In the genomic region with DNA sequence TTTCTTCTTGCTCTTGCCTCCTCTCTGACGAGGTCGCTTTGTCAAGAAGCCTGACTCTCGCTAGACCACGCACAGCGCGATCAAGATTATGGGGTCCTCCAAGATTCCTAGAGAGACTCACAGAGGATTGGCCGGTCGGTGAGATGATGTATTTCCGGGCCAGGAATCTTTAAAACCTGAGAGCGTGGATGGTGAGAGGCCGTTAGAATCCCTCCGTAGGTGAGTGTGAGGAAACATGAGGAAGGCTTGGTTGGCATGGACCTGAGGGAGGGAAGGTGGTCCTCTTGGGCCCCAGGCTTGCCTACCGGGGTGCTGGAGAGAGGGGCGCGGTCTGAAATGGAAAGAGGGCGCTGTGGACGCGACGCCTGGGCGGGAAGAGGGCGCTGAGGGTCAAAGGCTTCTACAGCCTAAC, we compare ENCODE assay signal across 9 mouse cellular contexts. TPM values are rescaled to one million over a fixed set of nuclear protein-coding genes. Genes with fewer than 3 reads are reported as not detected.
DNase-seq lines count a peak whose midpoint lies in the region; ATAC-seq and TF ChIP-seq lines count a peak whose summit lies in the region.
"Had no signal": no experiment of that assay in that cellular context is flagged by ENCODE, and none has a peak within 500 bp of the region (broad histone marks: within the 10 kb centered on the region; RNA-seq: fewer than 3 reads in every experiment).

No protein-coding gene starts in this region.

- H3K4me3 ChIP-seq in hindbrain, postnatal 0 days (ENCODE audit: low read length), result peak overlapping the region; percentile 38
- peak overlapping the region; percentile 47 for H3K4me3 ChIP-seq in midbrain, embryonic 16.5 days (ENCODE audit: low read depth, low read length)

- H3K36me3 ChIP-seq in hindbrain, postnatal 0 days (ENCODE audit: insufficient read depth, low read length), result no peaks in the 10 kb centered on the region
- H3K36me3 ChIP-seq in midbrain, embryonic 16.5 days (ENCODE audit: control insufficient read depth, insufficient read depth, low read length), result no peaks in the 10 kb centered on the region

- no peaks in the 10 kb centered on the region for H3K27me3 ChIP-seq in hindbrain, postnatal 0 days (ENCODE audit: insufficient read depth, low read length)
- H3K27me3 ChIP-seq in midbrain, embryonic 16.5 days (ENCODE audit: control insufficient read depth, insufficient read depth, low read depth, low read length), result no peaks in the 10 kb centered on the region

- no peaks in the 10 kb centered on the region; the same call in 1 of the 2 replicates for H3K4me1 ChIP-seq in hindbrain, postnatal 0 days (ENCODE audit: insufficient read depth, low read length)
- no peaks in the 10 kb centered on the region for H3K4me1 ChIP-seq in midbrain, embryonic 16.5 days (ENCODE audit: control insufficient read depth, insufficient read depth, low read length)

- peak overlapping the region; percentile 25; the same call in 1 of the 2 replicates for H3K9ac ChIP-seq in hindbrain, postnatal 0 days (replicated peaks; ENCODE audit: low read length)
- peak overlapping the region; percentile 55 for H3K9ac ChIP-seq in midbrain, embryonic 16.5 days (ENCODE audit: low read depth, low read length)

- TF ChIP-seq CTCF in hindbrain, postnatal 0 days (IDR thresholded peaks at IDR 0.05; ENCODE audit: low read depth), result no peak

- ATAC-seq in hindbrain, postnatal 0 days, result peak; percentile 79
- ATAC-seq in midbrain, embryonic 16.5 days, result peak; percentile 81

- no peaks in the 10 kb centered on the region for H3K9me3 ChIP-seq in hindbrain, postnatal 0 days (ENCODE audit: low read length)
- no peaks in the 10 kb centered on the region for H3K9me3 ChIP-seq in midbrain, embryonic 16.5 days (replicated peaks; ENCODE audit: control insufficient read depth, low read length, poor library complexity, severe bottlenecking)

- 61% methylated on average over 21 of the region's 21 CpGs for WGBS in hindbrain, postnatal 0 days
- 62% methylated on average over 21 of the region's 21 CpGs for WGBS in midbrain, embryonic 16.5 days

- H3K27ac ChIP-seq in hindbrain, postnatal 0 days, result peak overlapping the region; percentile 37; the same call in 1 of the 2 replicates
- H3K27ac ChIP-seq in midbrain, embryonic 16.5 days (ENCODE audit: low read length), result peak overlapping the region; percentile 66

- H3K4me2 ChIP-seq in hindbrain, postnatal 0 days (ENCODE audit: low read depth, low read length), result peak overlapping the region; percentile 53
- H3K4me2 ChIP-seq in midbrain, embryonic 16.5 days (ENCODE audit: low read length), result peak overlapping the region; percentile 54

- DNase-seq in cerebellum, adult 9-11 months, result peak; percentile 13
- no peak for DNase-seq in cerebellum, adult 8-10 months
- DNase-seq in thymus, postnatal 0 days (ENCODE audit: low spot score), result peak; percentile 46
- no peak for DNase-seq in thymus, adult 18-20 months
- peak; percentile 71 for DNase-seq in hindbrain, postnatal 0 days (ENCODE audit: low spot score)
- DNase-seq in spleen, postnatal 36 days (ENCODE audit: low spot score in 2 of 2), result no peak
- no peak for DNase-seq in gastrocnemius, postnatal 25 days

RNA-seq across cellular contexts. Expression of a gene that starts 12.8 kb away (rescaled TPM):
- 0.31 and 0.57 TPM in 2 replicates for polyA plus RNA-seq in thymus, postnatal 0 days (2015; fragmentation: Nextera tagmentation; extraction: Ambion mirVana)
- 5.8 and 7.5 TPM in 2 replicates for total RNA-seq in hindbrain, postnatal 0 days (2014; rRNA removed)
- 2.1 TPM in 2 replicates for polyA plus RNA-seq in hindbrain, postnatal 0 days (2015; fragmentation: Nextera tagmentation; extraction: Ambion mirVana)
- polyA plus RNA-seq in midbrain, embryonic 16.5 days (2015; fragmentation: Nextera tagmentation; extraction: Ambion mirVana), result 1.5 and 2.6 TPM in 2 replicates
- 1 to 10 TPM; 1.3 to 1.6 TPM for total RNA-seq in gastrocnemius, postnatal 25 days (2021)

RNA-seq across cellular contexts. Expression of a gene that starts 21.8 kb away (rescaled TPM):
- polyA plus RNA-seq in thymus, postnatal 0 days (2015; fragmentation: Nextera tagmentation; extraction: Ambion mirVana), result 0.31 and 0.40 TPM in 2 replicates
- not detected in 2 replicates for total RNA-seq in hindbrain, postnatal 0 days (2014; rRNA removed)
- polyA plus RNA-seq in hindbrain, postnatal 0 days (2015; fragmentation: Nextera tagmentation; extraction: Ambion mirVana), result not detected in 2 replicates
- polyA plus RNA-seq in midbrain, embryonic 16.5 days (2015; fragmentation: Nextera tagmentation; extraction: Ambion mirVana), result not detected in 2 replicates
- total RNA-seq in gastrocnemius, postnatal 25 days (2021), result not detected
- total RNA-seq: left cerebral cortex, postnatal 36 days had no signal

RNA-seq across cellular contexts. Expression of a gene that starts 39.8 kb away (rescaled TPM):
- 0.26 and 0.31 TPM in 2 replicates for polyA plus RNA-seq in thymus, postnatal 0 days (2015; fragmentation: Nextera tagmentation; extraction: Ambion mirVana)
- 1.0 and 5.1 TPM in 2 replicates for total RNA-seq in hindbrain, postnatal 0 days (2014; rRNA removed)
- polyA plus RNA-seq in hindbrain, postnatal 0 days (2015; fragmentation: Nextera tagmentation; extraction: Ambion mirVana), result 0.93 and 1.0 TPM in 2 replicates
- 3.2 and 3.3 TPM in 2 replicates for polyA plus RNA-seq in midbrain, embryonic 16.5 days (2015; fragmentation: Nextera tagmentation; extraction: Ambion mirVana)
- 1 to 10 TPM; 1.9 to 2.0 TPM for total RNA-seq in gastrocnemius, postnatal 25 days (2021)

RNA-seq across cellular contexts. Expression of a gene that starts 59.0 kb away (rescaled TPM):
- polyA plus RNA-seq in thymus, postnatal 0 days (2015; fragmentation: Nextera tagmentation; extraction: Ambion mirVana), result 5.8 and 6.2 TPM in 2 replicates
- 106 and 264 TPM in 2 replicates for total RNA-seq in hindbrain, postnatal 0 days (2014; rRNA removed)
- 33.0 and 33.2 TPM in 2 replicates for polyA plus RNA-seq in hindbrain, postnatal 0 days (2015; fragmentation: Nextera tagmentation; extraction: Ambion mirVana)
- polyA plus RNA-seq in midbrain, embryonic 16.5 days (2015; fragmentation: Nextera tagmentation; extraction: Ambion mirVana), result 40.2 and 42.0 TPM in 2 replicates
- total RNA-seq in gastrocnemius, postnatal 25 days (2021), result 10 to 100 TPM in 1 of 2 experiments, 1 to 10 TPM in 1; 8.9 to 10.0 TPM

Comparison
In these comparisons a context has a peak if more than half of its experiments do, and no peak if none do; other contexts are left out.
1. DNase-seq: peak in cerebellum, adult 9-11 months (single experiment), thymus, postnatal 0 days (single experiment) and hindbrain, postnatal 0 days (single experiment); none in cerebellum, adult 8-10 months (single experiment), thymus, adult 18-20 months (0 of 2), spleen, postnatal 36 days (0 of 2) and gastrocnemius, postnatal 25 days (single experiment).